Mouse (Mus musculus) B cell, adult 2 months (primary cell): Measurements from ENCODE around the gene Gm5725.
"Not testable (repeated sequence)": the region's sequence is repeated elsewhere in the genome, so short reads cannot be mapped to it uniquely, and the experiment has no call there.

Experiments
- DNase-seq, 2 experiments: peaks; one replicate each; pipeline ENCODE4 v3.0.0; 2022

The Gm5725 gene

DNA sequence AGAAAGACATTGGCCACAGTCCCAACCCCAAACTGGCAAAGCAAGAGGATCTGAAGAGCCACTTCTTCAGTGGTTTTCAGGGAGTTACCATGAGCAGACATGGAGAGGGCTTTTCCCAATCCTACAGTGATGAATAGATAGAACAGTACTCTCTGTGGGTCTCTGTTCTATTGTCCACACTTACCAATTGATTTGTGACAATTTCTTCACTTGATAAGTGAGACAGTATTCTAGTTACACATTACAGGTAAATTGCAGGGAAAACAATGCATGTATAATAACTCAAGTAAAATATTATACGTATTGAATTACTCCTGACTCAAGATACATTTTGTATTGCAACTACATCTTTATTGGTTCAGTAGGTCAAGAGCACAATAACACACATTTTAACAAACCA, at the start of gene Gm5725:
Gene Gm5725, minus strand, starts transcription at position 101 of the 400 bp plus-strand sequence.
- DNase-seq, result not testable (repeated sequence)

DNA sequence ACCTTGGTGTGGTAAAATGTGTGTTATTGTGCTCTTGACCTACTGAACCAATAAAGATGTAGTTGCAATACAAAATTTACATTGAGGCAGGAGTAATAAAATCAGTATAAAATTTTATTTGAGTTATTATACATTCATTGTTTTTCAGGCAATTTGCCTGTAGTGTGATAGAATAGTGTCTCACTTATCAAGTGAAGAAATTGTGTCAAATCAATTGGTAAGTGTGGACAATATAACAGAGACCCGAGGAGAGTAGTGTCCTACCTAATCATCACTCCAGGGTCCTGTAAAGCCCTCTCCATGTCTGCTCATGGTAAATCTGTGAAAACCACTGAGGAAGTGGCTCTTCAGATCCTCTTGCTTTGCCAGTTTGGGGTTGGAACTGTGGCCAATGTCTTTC, 12.0 kb downstream of the Gm5725 start, which contains the start of gene Vmn1r135:
Gene Vmn1r135, plus strand, starts transcription at position 301 of the 400 bp plus-strand sequence.
- not testable (repeated sequence) for DNase-seq

DNA sequence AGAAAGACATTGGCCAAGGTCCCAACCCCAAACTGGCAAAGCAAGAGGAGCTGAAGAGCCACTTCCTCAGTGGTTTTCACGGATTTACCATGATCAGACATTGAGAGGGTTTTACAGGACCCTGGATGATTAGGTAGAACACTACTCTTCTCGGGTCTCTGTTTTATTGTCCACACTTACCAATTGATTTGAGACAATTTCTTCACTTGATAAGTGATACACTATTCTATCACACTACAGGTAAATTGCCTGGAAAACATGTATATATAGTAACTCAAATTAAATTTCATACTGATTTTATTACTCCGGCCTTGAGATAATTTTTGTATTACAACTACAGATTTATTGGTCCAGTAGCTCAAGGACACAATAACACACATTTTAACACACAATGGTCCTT, 47.4 kb downstream of the Gm5725 start, which contains the start of gene Gm4177:
Gene Gm4177, minus strand, starts transcription at position 101 of the 400 bp plus-strand sequence.
- DNase-seq, result not testable (repeated sequence)
